Mouse (Mus musculus): ENCODE measurements at regions not wholly inside any gene's neighbourhood (a gene's known extent, or its start where the extent isn't known, plus 50 kb on each side); places are given as distances from the start of the nearest gene placed in this dataset.

GRCm38 (mm10) chr4:12516497-12516896 is 344.7 kb upstream of the Fam92a start:
- no peak for DNase-seq

- no peak for DNase-seq
Observed at GRCm38 (mm10) chr4:12511656-12512385, 340.0 kb upstream of the Fam92a start.

DNA sequence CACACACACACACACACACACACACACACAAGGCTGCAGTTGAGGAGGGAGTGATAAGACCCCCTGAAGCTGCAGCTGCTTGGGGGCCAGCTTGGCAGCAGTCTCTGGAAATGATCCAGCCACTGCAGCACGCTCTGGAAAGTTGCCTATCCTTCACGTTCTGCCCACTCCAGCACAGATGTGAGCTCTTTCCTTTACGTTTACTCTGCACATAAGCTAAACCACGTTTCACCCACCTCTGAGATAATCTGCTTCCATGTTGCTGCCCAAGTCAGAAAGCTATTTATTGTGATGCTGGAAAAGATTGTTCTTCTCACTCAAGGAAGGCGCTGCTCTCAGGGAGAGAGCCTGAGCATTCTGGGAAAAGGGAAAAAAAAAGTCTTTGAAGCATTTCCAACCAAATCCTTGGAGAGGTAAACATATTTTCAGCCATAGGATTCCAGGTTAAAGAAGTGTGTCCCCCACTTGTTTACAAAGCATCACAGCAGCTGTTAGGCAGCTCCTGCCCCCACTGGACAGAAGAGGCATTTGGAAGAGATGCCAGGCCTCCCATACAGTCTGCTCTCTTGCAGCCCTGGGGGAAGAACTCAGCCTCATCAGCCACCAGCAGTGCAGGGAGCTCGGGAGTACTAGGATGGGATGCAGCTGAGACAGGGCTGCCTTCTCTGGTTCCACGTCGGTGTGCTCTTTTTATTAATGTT is 335.2 kb upstream of the Fam92a start:
- DNase-seq, result no peak

DNA sequence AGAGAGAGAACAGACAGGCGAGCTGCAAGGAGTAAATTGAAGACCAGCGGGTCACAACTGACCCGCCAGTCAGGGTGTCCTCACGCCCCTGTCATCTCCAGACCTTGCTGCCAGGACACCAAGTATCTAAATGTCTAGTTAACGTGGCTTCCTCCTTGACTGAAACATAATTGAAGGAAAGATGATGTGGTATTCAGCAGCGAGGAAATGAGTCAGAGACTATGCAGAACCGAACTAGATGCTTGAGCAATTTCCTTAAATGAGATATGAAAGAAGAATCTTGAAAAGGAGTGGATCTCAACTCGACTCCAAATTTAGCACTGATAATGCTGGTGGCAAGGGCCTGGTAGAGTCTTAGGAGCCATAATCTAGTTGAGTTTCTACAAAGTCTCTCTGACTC is 329.3 kb upstream of the Fam92a start:
- no peak for DNase-seq

DNA sequence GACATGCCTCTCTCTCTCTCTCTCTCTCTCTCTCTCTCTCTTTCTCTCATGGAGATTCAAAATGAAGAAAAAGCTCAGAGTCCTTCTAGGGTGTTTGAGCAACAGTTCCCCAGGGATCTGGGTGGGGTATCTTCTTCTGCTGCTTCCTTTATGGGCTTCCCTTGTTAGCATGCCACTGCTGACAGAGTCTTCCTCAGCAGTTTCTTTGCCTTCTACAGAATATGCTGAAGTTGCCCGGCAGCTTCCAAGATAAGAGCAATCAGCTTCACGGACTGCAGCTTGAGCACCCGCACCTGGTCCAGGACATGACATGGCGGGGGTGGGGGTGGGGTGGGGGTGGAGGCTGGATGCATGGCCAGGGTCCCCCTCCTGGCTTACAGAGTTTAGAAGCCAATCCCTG is 326.6 kb upstream of the Fam92a start:
- no peak for DNase-seq

DNA sequence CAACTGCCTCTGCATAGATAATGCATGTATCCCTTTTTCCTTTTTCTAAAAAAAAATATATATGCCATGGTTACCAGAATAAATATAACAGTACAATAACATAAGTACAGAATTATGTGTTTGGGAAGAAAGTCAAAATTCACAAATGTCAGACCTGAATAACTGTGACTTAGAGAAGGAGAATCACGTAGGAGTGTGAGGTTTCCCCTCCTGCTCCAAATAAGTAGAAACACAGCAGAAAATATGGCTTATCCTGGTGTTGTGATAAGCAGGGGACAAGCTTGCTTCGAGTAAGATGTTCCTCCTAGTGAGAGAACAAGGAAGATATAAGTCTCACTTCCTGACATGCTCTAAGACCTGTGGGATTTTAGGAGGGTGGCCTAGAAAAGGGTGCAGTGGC is 320.7 kb upstream of the Fam92a start:
- no peak for DNase-seq

- DNase-seq, result no peak
Observed at GRCm38 (mm10) chr4:12491306-12491705, 319.5 kb upstream of the Fam92a start.

DNA sequence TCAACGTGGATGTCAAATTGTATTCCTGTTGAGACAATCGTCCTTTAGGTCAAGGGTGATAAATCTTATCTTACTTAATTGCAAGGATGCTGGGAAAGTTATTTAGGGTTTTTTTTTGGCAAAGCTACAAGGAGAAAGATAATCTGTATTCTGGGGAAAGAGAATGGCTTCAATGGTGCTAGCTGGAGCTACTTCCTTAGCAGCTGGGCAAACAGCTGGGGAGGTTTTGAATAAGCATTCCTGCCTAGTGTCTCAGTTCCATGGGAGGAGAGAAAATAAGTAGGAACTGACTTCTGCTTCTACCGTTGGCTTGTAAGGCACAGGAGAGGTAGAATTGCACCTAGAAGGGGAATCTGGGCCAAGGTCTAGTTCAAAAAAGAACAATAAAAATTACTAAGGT is 318.3 kb upstream of the Fam92a start:
- no peak for DNase-seq

- peak; percentile 89 for DNase-seq
Observed at GRCm38 (mm10) chr4:12489358-12489757, 317.5 kb upstream of the Fam92a start.

DNA sequence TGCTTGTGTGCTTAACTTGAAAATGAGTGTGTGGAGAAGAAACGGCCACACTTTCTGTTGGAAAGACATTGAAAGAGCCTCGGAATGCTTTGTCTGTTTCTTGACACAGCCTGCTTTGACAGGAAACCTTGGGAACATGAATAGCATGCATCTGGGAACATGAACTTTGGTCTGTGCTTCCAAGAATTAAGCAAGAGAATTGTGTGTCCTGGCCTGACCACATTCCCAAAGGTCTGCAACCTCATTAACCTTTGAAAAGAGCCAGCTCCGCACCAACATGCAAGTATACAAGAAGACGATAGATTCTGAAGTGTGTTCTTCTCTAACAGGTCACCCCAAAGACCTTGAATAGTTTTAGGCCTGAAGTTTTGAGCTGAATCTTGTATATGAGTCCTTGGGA is 309.7 kb upstream of the Fam92a start:
- DNase-seq, result no peak

GRCm38 (mm10) chr4:12476717-12477116 is 304.9 kb upstream of the Fam92a start:
- DNase-seq, result no peak

- DNase-seq, result no peak
Observed at GRCm38 (mm10) chr4:12474981-12475568, 303.3 kb upstream of the Fam92a start.

GRCm38 (mm10) chr4:12474421-12474820 is 302.6 kb upstream of the Fam92a start:
- no peak for DNase-seq

- no peak for DNase-seq
Observed at GRCm38 (mm10) chr4:12461701-12462100, 289.9 kb upstream of the Fam92a start.

DNA sequence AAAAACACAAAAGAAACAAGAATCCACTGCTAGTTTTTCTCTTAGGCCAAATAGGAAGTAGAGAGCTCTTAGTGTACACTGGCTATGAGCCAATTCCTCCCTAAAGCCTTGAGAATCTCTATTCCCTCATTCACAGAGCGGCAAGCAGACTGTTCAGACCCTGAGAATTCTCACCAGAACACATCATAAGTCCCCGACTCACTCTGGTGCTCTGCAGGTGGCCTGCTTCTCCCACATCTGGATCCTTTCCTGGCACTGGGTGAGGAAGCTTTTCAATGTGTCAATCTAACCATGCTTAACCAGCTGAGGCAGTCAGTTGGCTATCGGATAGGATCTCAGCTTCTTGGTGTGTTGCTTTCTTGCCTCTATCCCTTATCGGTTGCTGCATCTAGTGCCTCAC is 289.4 kb upstream of the Fam92a start:
- DNase-seq, result no peak

DNA sequence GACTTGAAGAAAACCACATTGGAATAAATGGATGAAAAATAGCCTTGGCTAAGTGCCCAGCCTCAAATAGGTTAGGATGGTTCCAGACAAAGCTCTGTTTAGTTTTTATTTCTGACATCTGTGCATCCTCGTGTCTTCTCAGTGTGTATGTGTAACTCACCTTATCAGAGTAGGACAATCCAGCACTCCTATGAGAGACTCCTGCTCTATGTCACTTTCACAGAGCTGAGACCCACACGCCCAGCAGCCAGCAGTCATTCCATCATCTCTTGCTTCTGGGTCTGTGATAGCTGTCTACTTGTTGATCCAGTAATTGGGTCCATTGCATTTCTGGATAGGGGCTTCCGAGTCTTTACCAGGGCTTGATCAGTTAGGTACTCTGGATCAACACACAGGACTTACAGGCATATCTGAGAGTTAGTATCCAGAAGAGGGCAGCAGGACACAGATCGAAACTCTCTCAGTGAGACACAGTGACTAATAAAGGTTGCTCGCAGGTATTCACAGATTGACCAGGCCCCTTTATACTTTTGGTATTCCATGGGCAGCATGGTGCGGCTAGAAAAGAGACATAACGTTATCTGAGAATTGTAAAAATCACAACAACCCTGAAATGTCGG is 286.3 kb upstream of the Fam92a start:
- no peak for DNase-seq

- DNase-seq, result no peak
Observed at GRCm38 (mm10) chr4:12452086-12452485, 280.3 kb upstream of the Fam92a start.

GRCm38 (mm10) chr4:12425507-12425906 is 253.7 kb upstream of the Fam92a start:
- DNase-seq, result no peak

GRCm38 (mm10) chr4:12421628-12422319 is 250.0 kb upstream of the Fam92a start:
- DNase-seq, result no peak

DNA sequence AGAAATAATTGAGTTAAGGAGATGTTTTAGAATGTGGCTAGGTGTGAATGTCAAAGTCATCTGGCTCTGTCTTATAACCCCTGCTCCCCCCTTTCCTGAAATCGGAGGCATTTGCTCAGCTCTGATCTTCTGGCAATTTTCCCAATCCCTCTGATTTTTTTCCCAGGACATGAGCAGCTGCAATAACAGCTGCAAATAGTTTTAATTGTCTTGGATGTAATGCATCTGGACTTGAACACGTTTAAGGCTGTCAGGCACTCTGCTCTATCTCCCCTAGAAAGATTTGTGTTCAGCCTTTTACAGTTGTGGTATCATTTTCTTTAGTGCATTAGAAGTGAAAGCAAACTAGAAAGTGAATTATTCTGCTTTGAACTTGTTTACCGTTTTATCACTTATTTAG is 246.3 kb upstream of the Fam92a start:
- no peak for DNase-seq

GRCm38 (mm10) chr4:12395344-12395743 is 223.5 kb upstream of the Fam92a start:
- no peak for DNase-seq

- DNase-seq, result no peak
Observed at GRCm38 (mm10) chr4:12376797-12377570, 205.2 kb upstream of the Fam92a start.

Data from cerebellum, adult 11-12 months (tissue).